Mouse (Mus musculus): ENCODE measurements around the gene Emc10. TPM values are rescaled to one million over a fixed set of nuclear protein-coding genes. Genes with fewer than 3 reads are reported as not detected.

The Emc10 gene
- polyA plus RNA-seq, 2 experiments: 151 to 182 TPM

- H3K27ac ChIP-seq (replicated peaks; ENCODE audit: low read depth, low read length): no peak overlapping the region
- H3K9me3 ChIP-seq (ENCODE audit: control insufficient read depth, low read length): no peaks in the 10 kb centered on the region
- 0 out of 2 replicates have a peak, but pooled peaks cover 9% of the 10 kb centered on the region for H3K36me3 ChIP-seq (ENCODE audit: control insufficient read depth, insufficient read depth, low read length)
- ATAC-seq (ENCODE audit: low FRiP score, low read depth) (no peak), DNase-seq (ENCODE audit: low spot score) (no peak)
- peaks cover 39% of the 10 kb centered on the region for H3K27me3 ChIP-seq (ENCODE audit: control insufficient read depth, insufficient read depth, low read length)
- 72% methylated on average over 30 of the region's 31 CpGs for WGBS
- TF ChIP-seq POLR2A (IDR thresholded peaks at IDR 0.05; ENCODE audit: borderline replicate concordance, extremely low read depth, insufficient read depth, insufficient read length): no peak
- H3K9ac ChIP-seq (ENCODE audit: low read depth, low read length, severe bottlenecking): no peak overlapping the region
- H3K4me2 ChIP-seq (replicated peaks; ENCODE audit: low read depth, low read length, severe bottlenecking): no peak overlapping the region
- H3K4me1 ChIP-seq (ENCODE audit: control insufficient read depth, insufficient read depth, low read length): peaks cover 2% of the 10 kb centered on the region; the same call in 1 of the 2 replicates
- H3K4me3 ChIP-seq (replicated peaks; ENCODE audit: low read length): no peak overlapping the region
Measured at GRCm38 (mm10) chr7:44460767-44461502, 35.4 kb downstream of the Emc10 start.

- Histone ChIP-seq H3K36me3 (ENCODE audit: control insufficient read depth, insufficient read depth, low read length) (0 out of 2 replicates have a peak, but pooled peaks cover 9% of the 10 kb centered on the region), H3K9ac (ENCODE audit: low read depth, low read length, severe bottlenecking) (no peak overlapping the region), H3K4me1 (ENCODE audit: control insufficient read depth, insufficient read depth, low read length) (peaks cover 2% of the 10 kb centered on the region; the same call in 1 of the 2 replicates), H3K9me3 (ENCODE audit: control insufficient read depth, low read length) (no peaks in the 10 kb centered on the region), H3K27me3 (ENCODE audit: control insufficient read depth, insufficient read depth, low read length) (peaks cover 39% of the 10 kb centered on the region), H3K4me2 (replicated peaks; ENCODE audit: low read depth, low read length, severe bottlenecking) (no peak overlapping the region), H3K27ac (replicated peaks; ENCODE audit: low read depth, low read length) (no peak overlapping the region), H3K4me3 (replicated peaks; ENCODE audit: low read length) (no peak overlapping the region)
- 63% methylated on average over 6 of the region's 6 CpGs for WGBS
- no peak for TF ChIP-seq POLR2A (IDR thresholded peaks at IDR 0.05; ENCODE audit: borderline replicate concordance, extremely low read depth, insufficient read depth, insufficient read length)
- DNase-seq (ENCODE audit: low spot score) (no peak), ATAC-seq (ENCODE audit: low FRiP score, low read depth) (no peak)
Measured at GRCm38 (mm10) chr7:44460067-44460466, 36.3 kb downstream of the Emc10 start.

GRCm38 (mm10) chr7:44456302-44456701 lies 40.0 kb downstream of the Emc10 start:
- Histone ChIP-seq H3K9ac (ENCODE audit: low read depth, low read length, severe bottlenecking) (no peak overlapping the region), H3K4me3 (replicated peaks; ENCODE audit: low read length) (no peak overlapping the region), H3K27ac (replicated peaks; ENCODE audit: low read depth, low read length) (no peak overlapping the region), H3K4me1 (ENCODE audit: control insufficient read depth, insufficient read depth, low read length) (no peaks in the 10 kb centered on the region), H3K9me3 (ENCODE audit: control insufficient read depth, low read length) (no peaks in the 10 kb centered on the region), H3K4me2 (replicated peaks; ENCODE audit: low read depth, low read length, severe bottlenecking) (no peak overlapping the region), H3K36me3 (ENCODE audit: control insufficient read depth, insufficient read depth, low read length) (no peaks in the 10 kb centered on the region), H3K27me3 (ENCODE audit: control insufficient read depth, insufficient read depth, low read length) (peaks cover 9% of the 10 kb centered on the region)
- WGBS: 84% methylated on average over 1 of the region's 1 CpGs
- no peak for TF ChIP-seq POLR2A (IDR thresholded peaks at IDR 0.05; ENCODE audit: borderline replicate concordance, extremely low read depth, insufficient read depth, insufficient read length)
- DNase-seq (ENCODE audit: low spot score): no peak
- no peak for ATAC-seq (ENCODE audit: low FRiP score, low read depth)

- H3K4me3 ChIP-seq (replicated peaks; ENCODE audit: low read length): no peak overlapping the region
- no peak overlapping the region for H3K9ac ChIP-seq (ENCODE audit: low read depth, low read length, severe bottlenecking)
- TF ChIP-seq POLR2A (IDR thresholded peaks at IDR 0.05; ENCODE audit: borderline replicate concordance, extremely low read depth, insufficient read depth, insufficient read length): no peak
- no peaks in the 10 kb centered on the region for H3K27me3 ChIP-seq (ENCODE audit: control insufficient read depth, insufficient read depth, low read length)
- WGBS: 16% methylated on average over 3 of the region's 3 CpGs
- no peak overlapping the region for H3K27ac ChIP-seq (replicated peaks; ENCODE audit: low read depth, low read length)
- no peak overlapping the region for H3K4me2 ChIP-seq (replicated peaks; ENCODE audit: low read depth, low read length, severe bottlenecking)
- ATAC-seq (ENCODE audit: low FRiP score, low read depth) (no peak), DNase-seq (ENCODE audit: low spot score) (no peak)
- no peaks in the 10 kb centered on the region for H3K36me3 ChIP-seq (ENCODE audit: control insufficient read depth, insufficient read depth, low read length)
- no peaks in the 10 kb centered on the region for H3K9me3 ChIP-seq (ENCODE audit: control insufficient read depth, low read length)
- H3K4me1 ChIP-seq (ENCODE audit: control insufficient read depth, insufficient read depth, low read length): no peaks in the 10 kb centered on the region
Measured at GRCm38 (mm10) chr7:44453256-44453655, 43.1 kb downstream of the Emc10 start.

- Histone ChIP-seq H3K4me3 (replicated peaks; ENCODE audit: low read length) (no peak overlapping the region), H3K9ac (ENCODE audit: low read depth, low read length, severe bottlenecking) (no peak overlapping the region), H3K27me3 (ENCODE audit: control insufficient read depth, insufficient read depth, low read length) (peaks cover 51% of the 10 kb centered on the region), H3K9me3 (ENCODE audit: control insufficient read depth, low read length) (no peaks in the 10 kb centered on the region), H3K27ac (replicated peaks; ENCODE audit: low read depth, low read length) (no peak overlapping the region), H3K4me2 (replicated peaks; ENCODE audit: low read depth, low read length, severe bottlenecking) (no peak overlapping the region), H3K4me1 (ENCODE audit: control insufficient read depth, insufficient read depth, low read length) (peaks cover 5% of the 10 kb centered on the region; the same call in 1 of the 2 replicates), H3K36me3 (ENCODE audit: control insufficient read depth, insufficient read depth, low read length) (no peaks in the 10 kb centered on the region)
- ATAC-seq (ENCODE audit: low FRiP score, low read depth): no peak
- TF ChIP-seq POLR2A (IDR thresholded peaks at IDR 0.05; ENCODE audit: borderline replicate concordance, extremely low read depth, insufficient read depth, insufficient read length): no peak
- WGBS: 40% methylated on average over 12 of the region's 12 CpGs
- no peak for DNase-seq (ENCODE audit: low spot score)
Measured at GRCm38 (mm10) chr7:44446070-44446855, 50.1 kb downstream of the Emc10 start.
